Mouse (Mus musculus) midbrain, postnatal 0 days (tissue): ENCODE measurements at regions not wholly inside any gene's neighbourhood (a gene's known extent, or its start where the extent isn't known, plus 50 kb on each side); places are given as distances from the start of the nearest gene placed in this dataset.
A peak's percentile ranks its signal among the peaks of the same experiment; 100 is the strongest.

Experiments used
- ATAC-seq: fragments of 200-750 bp; cut with Nextera tagmentation; 2 replicates; pipeline ENCODE4 v1.8.0; 2017; ENCODE audit warnings: moderate number of reproducible peaks, mild to moderate bottlenecking, moderate TSS enrichment, moderate library complexity; ENCODE audit not compliant: low FRiP score
- DNase-seq: peaks from one replicate; pipeline ENCODE4 v3.0.0-alpha.2; 2015; ENCODE audit warnings: low spot score
- H3K27ac ChIP-seq: fragments of 300-500 bp; sonication (generic); 2 replicates; pipeline ENCODE4 v1.5.1; 2014; ENCODE audit warnings: low read depth, mild to moderate bottlenecking, low read length, mixed read lengths
- H3K27me3 ChIP-seq: fragments of 300-500 bp; sonication (generic); 2 replicates; pipeline ENCODE4 v1.6.1; 2014; ENCODE audit warnings: low read length, control low read depth, mixed read lengths; ENCODE audit not compliant: insufficient read depth
- H3K36me3 ChIP-seq: fragments of 300-500 bp; sonication (generic); 2 replicates; pipeline ENCODE4 v1.6.1; 2014; ENCODE audit warnings: low read length, control low read depth, mixed read lengths; ENCODE audit not compliant: insufficient read depth
- H3K4me1 ChIP-seq: fragments of 300-500 bp; sonication (generic); 2 replicates; pipeline ENCODE4 v1.6.1; 2014; ENCODE audit warnings: mild to moderate bottlenecking, control low read depth, antibody characterized with exemption, low read length, mixed read lengths; ENCODE audit not compliant: insufficient read depth
- H3K4me2 ChIP-seq: fragments of 300-500 bp; sonication (generic); 2 replicates; pipeline ENCODE4 v1.6.1; 2014; ENCODE audit warnings: low read depth, mild to moderate bottlenecking, low read length, mixed read lengths; ENCODE audit not compliant: poor library complexity, severe bottlenecking
- H3K4me3 ChIP-seq: fragments of 300-500 bp; sonication (generic); 2 replicates; pipeline ENCODE4 v1.5.1; 2014; ENCODE audit warnings: low read depth, mild to moderate bottlenecking, low read length, moderate library complexity
- H3K9ac ChIP-seq: fragments of 300-500 bp; sonication (generic); replicated peaks from 2 replicates; pipeline ENCODE4 v1.6.1; 2014; ENCODE audit warnings: mild to moderate bottlenecking, low read length, moderate library complexity, mixed read lengths; ENCODE audit not compliant: poor library complexity, severe bottlenecking
- H3K9me3 ChIP-seq: fragments of 300-500 bp; sonication (generic); 2 replicates; pipeline ENCODE4 v1.6.1; 2016; ENCODE audit warnings: low read length, control low read depth
- CTCF ChIP-seq: IDR thresholded peaks from 2 replicates; pipeline ENCODE4 v1.5.1; 2016; ENCODE audit warnings: antibody characterized with exemption, mild to moderate bottlenecking
- WGBS: fragments of 180-500 bp; shearing (Covaris S2); extraction: QIAGEN DNeasy Blood & Tissue Kit; methylation state at CpG from one replicate; pipeline ENCODE4 v1.1.7; 2014; 5-methylcytosine and 5-hydroxymethylcytosine counted together

DNA sequence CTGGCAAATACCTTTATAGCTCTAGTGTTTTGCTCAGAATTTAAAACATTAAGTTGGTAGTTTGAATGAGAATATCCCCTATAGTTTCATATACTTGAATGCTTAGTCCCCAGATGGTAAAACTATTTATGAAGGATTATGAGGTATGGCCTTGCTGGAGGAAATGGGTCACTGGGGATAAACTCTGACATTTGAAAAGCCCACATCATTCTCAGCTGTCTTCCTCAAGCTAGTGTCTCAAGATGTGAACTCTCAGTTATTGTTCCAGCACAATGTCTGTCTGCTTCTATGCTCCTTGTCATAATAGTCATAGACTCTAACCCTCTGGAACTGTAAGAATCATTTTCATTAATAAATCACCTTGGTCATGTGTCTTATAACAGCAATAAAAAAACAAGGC, 2004.1 kb upstream of the Gm8797 start:
- ATAC-seq (no peak), DNase-seq (no peak)
- H3K4me1 ChIP-seq, result no peaks in the 10 kb centered on the region
- H3K4me2 ChIP-seq, result no peak overlapping the region
- H3K27me3 ChIP-seq, result no peaks in the 10 kb centered on the region
- H3K36me3 ChIP-seq, result no peaks in the 10 kb centered on the region
- TF ChIP-seq CTCF, result no peak
- no peaks in the 10 kb centered on the region for H3K9me3 ChIP-seq
- no peak overlapping the region for H3K4me3 ChIP-seq
- no peak overlapping the region for H3K9ac ChIP-seq
- H3K27ac ChIP-seq, result no peak overlapping the region

DNA sequence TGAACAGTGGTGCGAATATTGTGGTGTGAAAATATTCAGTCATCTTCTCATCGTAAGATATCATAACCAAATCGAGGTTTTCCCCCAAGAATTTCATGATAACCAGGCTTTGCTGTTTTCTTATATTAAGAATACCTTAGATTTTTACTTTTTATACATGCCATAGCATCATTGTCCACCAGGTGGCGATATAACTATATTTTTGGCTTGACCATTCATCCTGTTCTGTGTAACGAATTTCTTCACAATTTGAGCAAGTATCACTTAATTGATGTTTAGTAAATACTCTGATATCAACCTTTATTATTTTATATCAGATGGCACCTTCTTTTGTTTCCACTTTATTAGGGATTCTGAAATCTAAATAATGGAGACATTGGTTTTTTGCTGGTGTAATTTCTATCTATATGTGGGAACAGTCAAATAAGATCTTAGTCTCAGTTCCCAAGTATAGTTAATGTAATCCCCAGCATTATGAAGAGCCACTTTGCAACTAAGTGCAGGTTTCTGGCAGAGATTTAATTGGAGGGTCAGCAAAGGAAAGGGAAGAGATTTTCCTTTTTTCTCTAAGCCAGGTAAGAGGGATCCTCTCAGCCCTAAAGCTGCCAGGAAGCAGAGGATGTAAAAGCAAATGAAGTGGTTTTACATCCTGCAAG, 1998.9 kb upstream of the Gm8797 start:
- Histone ChIP-seq H3K27ac (no peak overlapping the region), H3K4me1 (no peaks in the 10 kb centered on the region), H3K27me3 (no peaks in the 10 kb centered on the region), H3K9me3 (no peaks in the 10 kb centered on the region), H3K4me2 (no peak overlapping the region), H3K4me3 (no peak overlapping the region), H3K9ac (no peak overlapping the region), H3K36me3 (no peaks in the 10 kb centered on the region)
- WGBS, result 8% methylated on average over 5 of the region's 5 CpGs
- ATAC-seq (0 out of 2 replicates have a peak, but pooled peaks have one; percentile 38), DNase-seq (peak; percentile 76)
- peak; percentile 90 for TF ChIP-seq CTCF

DNA sequence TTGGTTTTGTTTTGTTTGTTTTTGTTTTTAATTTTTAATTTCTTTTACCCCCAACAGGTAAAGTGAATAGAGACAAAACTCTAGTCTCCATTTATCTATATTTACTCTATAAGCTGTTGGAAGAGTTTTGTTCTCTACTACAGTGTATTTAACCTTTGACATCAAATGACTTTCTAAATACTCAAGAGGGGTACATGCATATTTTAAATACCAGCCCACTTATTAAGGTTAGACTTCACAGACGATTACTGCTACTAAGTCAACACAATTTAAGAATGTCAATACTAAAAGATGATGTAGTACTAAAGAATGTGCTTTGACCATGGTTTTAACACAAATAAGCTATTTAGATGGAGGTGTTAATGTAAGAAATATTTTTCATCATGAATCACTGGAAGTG, 1989.3 kb upstream of the Gm8797 start:
- ATAC-seq, result no peak
- no peak overlapping the region for H3K9ac ChIP-seq
- H3K27me3 ChIP-seq, result no peaks in the 10 kb centered on the region
- no peaks in the 10 kb centered on the region for H3K9me3 ChIP-seq
- H3K27ac ChIP-seq, result no peak overlapping the region
- no peak for DNase-seq
- no peak overlapping the region for H3K4me3 ChIP-seq
- no peaks in the 10 kb centered on the region for H3K4me1 ChIP-seq
- WGBS, result 77% methylated on average over 1 of the region's 1 CpGs
- TF ChIP-seq CTCF, result no peak
- H3K36me3 ChIP-seq, result no peaks in the 10 kb centered on the region
- no peak overlapping the region for H3K4me2 ChIP-seq

DNA sequence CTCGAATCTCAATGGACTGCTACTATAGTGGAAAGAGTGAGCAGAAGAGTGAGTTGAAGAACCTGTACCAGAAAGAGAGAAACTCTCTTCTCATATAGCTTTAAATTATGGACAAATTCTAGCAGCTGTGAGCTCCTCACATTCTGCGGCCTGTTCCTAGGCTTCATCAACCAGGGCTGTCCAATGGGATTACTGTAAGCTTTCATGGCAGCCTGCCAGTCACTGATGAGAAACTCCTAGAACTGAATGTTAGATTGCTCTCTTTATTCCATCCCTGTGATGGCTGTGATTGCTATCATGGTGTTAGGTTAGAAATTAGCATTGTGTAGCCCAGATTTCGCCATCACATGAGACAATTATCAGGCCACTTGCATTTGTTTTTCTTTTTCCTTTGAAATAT, 1966.4 kb upstream of the Gm8797 start:
- ATAC-seq, result no peak
- no peaks in the 10 kb centered on the region for H3K4me1 ChIP-seq
- 63% methylated on average over 3 of the region's 3 CpGs for WGBS

DNA sequence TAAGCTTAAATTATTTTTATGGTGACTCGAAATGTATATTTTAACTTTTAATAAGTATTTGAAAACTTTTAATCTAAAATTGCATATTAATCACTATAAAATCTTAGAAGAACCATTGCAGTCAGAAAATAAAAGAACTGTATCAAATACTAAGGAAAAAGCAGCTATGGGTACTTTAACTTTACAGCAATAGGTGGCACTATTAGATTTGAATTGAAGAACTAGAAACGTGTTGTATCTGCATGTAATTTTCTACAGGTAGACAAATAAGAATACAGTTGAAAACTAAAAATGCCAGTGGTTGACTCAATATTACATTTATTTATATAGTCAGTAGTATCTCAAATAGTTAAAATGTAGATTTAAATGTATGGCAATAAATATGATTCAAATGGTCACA, 1964.6 kb upstream of the Gm8797 start:
- peak; percentile 69 for TF ChIP-seq CTCF
- Histone ChIP-seq H3K4me1 (no peaks in the 10 kb centered on the region), H3K27me3 (no peaks in the 10 kb centered on the region), H3K9me3 (no peaks in the 10 kb centered on the region), H3K4me2 (no peak overlapping the region), H3K36me3 (no peaks in the 10 kb centered on the region), H3K27ac (no peak overlapping the region), H3K4me3 (no peak overlapping the region), H3K9ac (no peak overlapping the region)
- DNase-seq (peak; percentile 51), ATAC-seq (no peak)
- WGBS, result 53% methylated on average over 2 of the region's 2 CpGs

More for the DNA sequence above, 1966.4 kb upstream of the Gm8797 start:
- no peak overlapping the region for H3K4me2 ChIP-seq
- H3K36me3 ChIP-seq, result no peaks in the 10 kb centered on the region
- no peak overlapping the region for H3K27ac ChIP-seq
- H3K4me3 ChIP-seq, result no peak overlapping the region
- peak; percentile 68 for DNase-seq
- H3K9ac ChIP-seq, result no peak overlapping the region
- no peaks in the 10 kb centered on the region for H3K27me3 ChIP-seq
- H3K9me3 ChIP-seq, result no peaks in the 10 kb centered on the region
- TF ChIP-seq CTCF, result no peak

DNA sequence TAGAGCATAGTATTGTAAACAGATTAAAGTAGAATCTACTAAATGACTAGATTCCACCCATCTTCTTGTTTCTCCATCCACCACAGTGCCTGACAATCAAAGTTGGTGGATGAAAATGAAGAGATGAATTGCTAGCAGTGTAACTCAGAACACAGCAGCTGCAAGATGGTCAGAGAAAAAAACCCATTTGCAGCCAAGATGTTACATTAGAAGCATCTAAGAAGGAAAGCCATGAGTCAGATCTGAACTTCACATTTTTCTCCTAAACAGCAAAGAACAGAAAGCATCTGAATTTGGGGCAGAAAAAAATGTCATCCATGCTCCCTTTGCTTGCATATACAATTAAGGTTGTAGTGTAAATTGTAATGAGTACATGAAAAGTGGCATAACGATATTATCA, 1942.8 kb upstream of the Gm8797 start:
- H3K4me3 ChIP-seq, result no peak overlapping the region
- no peaks in the 10 kb centered on the region for H3K4me1 ChIP-seq
- ATAC-seq (no peak), DNase-seq (no peak)
- no peak overlapping the region for H3K9ac ChIP-seq
- TF ChIP-seq CTCF, result no peak
- H3K4me2 ChIP-seq, result no peak overlapping the region
- H3K9me3 ChIP-seq, result no peaks in the 10 kb centered on the region
- H3K27me3 ChIP-seq, result no peaks in the 10 kb centered on the region
- H3K36me3 ChIP-seq, result no peaks in the 10 kb centered on the region
- no peak overlapping the region for H3K27ac ChIP-seq
- 96% methylated on average over 1 of the region's 1 CpGs for WGBS
